Mouse (Mus musculus) lung, postnatal 0 days (tissue): Measurements from ENCODE around the gene Tprn. TPM values are rescaled to one million over a fixed set of nuclear protein-coding genes. Genes with fewer than 3 reads are reported as not detected.
"Not testable (repeated sequence)": the region's sequence is repeated elsewhere in the genome, so short reads cannot be mapped to it uniquely, and the experiment has no call there.

Source experiments
- ATAC-seq: fragments of 200-750 bp; cut with Nextera tagmentation; 2 replicates; pipeline ENCODE4 v1.8.0; 2017; ENCODE audit warnings: moderate library complexity
- DNase-seq: peaks from one replicate; pipeline ENCODE4 v3.0.0-alpha.2; 2016; ENCODE audit warnings: low spot score
- H3K27ac ChIP-seq: fragments of 300-500 bp; sonication (generic); 2 replicates; pipeline ENCODE4 v1.5.1; 2014; ENCODE audit warnings: antibody characterized with exemption, mild to moderate bottlenecking, low read length, mixed read lengths
- H3K27me3 ChIP-seq: fragments of 300-500 bp; sonication (generic); replicated peaks from 2 replicates; pipeline ENCODE4 v1.6.1; 2014; ENCODE audit warnings: low read length, mixed read lengths; ENCODE audit not compliant: insufficient read depth
- H3K36me3 ChIP-seq: fragments of 300-500 bp; sonication (generic); 2 replicates; pipeline ENCODE4 v1.6.1; 2014; ENCODE audit warnings: low read length, mixed read lengths; ENCODE audit not compliant: insufficient read depth
- H3K4me1 ChIP-seq: fragments of 300-500 bp; sonication (generic); 2 replicates; pipeline ENCODE4 v1.6.1; 2014; ENCODE audit warnings: antibody characterized with exemption, low read depth, low read length, mixed read lengths; ENCODE audit not compliant: insufficient read depth
- H3K4me2 ChIP-seq: fragments of 300-500 bp; sonication (generic); replicated peaks from 2 replicates; pipeline ENCODE4 v1.6.1; 2014; ENCODE audit warnings: low read depth, mild to moderate bottlenecking, low read length, moderate library complexity, mixed read lengths
- H3K4me3 ChIP-seq: fragments of 300-500 bp; sonication (generic); 2 replicates; pipeline ENCODE4 v1.5.1; 2014; ENCODE audit warnings: low read depth, low read length
- H3K9ac ChIP-seq: fragments of 300-500 bp; sonication (generic); replicated peaks from 2 replicates; pipeline ENCODE4 v1.6.1; 2014; ENCODE audit warnings: low read depth, mild to moderate bottlenecking
- H3K9me3 ChIP-seq: fragments of 300-500 bp; sonication (generic); 2 replicates; pipeline ENCODE4 v1.6.1; 2016; ENCODE audit warnings: low read length, mixed read lengths
- CTCF ChIP-seq: IDR thresholded peaks from 2 replicates; pipeline ENCODE4 v1.5.1; 2016; ENCODE audit warnings: antibody characterized with exemption, mild to moderate bottlenecking
- EP300 ChIP-seq: IDR thresholded peaks from 2 replicates; pipeline ENCODE4 v1.6.1; 2016; ENCODE audit warnings: antibody characterized with exemption, mild to moderate bottlenecking, control low read depth
- WGBS: fragments of 180-500 bp; shearing (Covaris S2); extraction: QIAGEN DNeasy Blood & Tissue Kit; methylation state at CpG from one replicate; pipeline ENCODE4 v1.1.7; 2014; 5-methylcytosine and 5-hydroxymethylcytosine counted together
- polyA plus RNA-seq: library from polyadenylated mRNA; unstranded; fragments of >200 nt; fragmentation: Nextera tagmentation; extraction: Ambion mirVana; gene quantifications from 2 replicates; pipeline ENCODE4 v1.2.1, GENCODE M21; 2015

The Tprn gene
- polyA plus RNA-seq, 1 experiment from 2014 or later: 7.4 TPM

- WGBS: 83% methylated on average over 4 of the region's 4 CpGs
- no peak overlapping the region for H3K4me3 ChIP-seq
- no peak overlapping the region for H3K4me2 ChIP-seq
- H3K9ac ChIP-seq: no peak overlapping the region
- ATAC-seq (no peak), DNase-seq (no peak)
- no peak overlapping the region for H3K27ac ChIP-seq
- no peaks in the 10 kb centered on the region for H3K9me3 ChIP-seq
- H3K36me3 ChIP-seq: peaks cover 15% of the 10 kb centered on the region; the same call in 1 of the 2 replicates
- TF ChIP-seq CTCF (no peak), EP300 (no peak)
- peaks cover 9% of the 10 kb centered on the region; the same call in 1 of the 2 replicates for H3K27me3 ChIP-seq
- H3K4me1 ChIP-seq: peaks cover 11% of the 10 kb centered on the region
Measured at GRCm38 (mm10) chr2:25244144-25244543, 18.3 kb upstream of the Tprn start.

GRCm38 (mm10) chr2:25246183-25247072, 16.0 kb upstream of the Tprn start, which contains the start of gene AL732309.1:
AL732309.1 (minus strand) TSS chr2:25246863.
- H3K4me2 ChIP-seq: no peak within 1 kb of the TSS
- peaks cover 7% of the 10 kb centered on the region; the same call in 1 of the 2 replicates for H3K4me1 ChIP-seq
- no peak for TF ChIP-seq EP300
- TF ChIP-seq CTCF: no peak
- peaks cover 24% of the 10 kb centered on the region for H3K36me3 ChIP-seq
- H3K9ac ChIP-seq: no peak within 1 kb of the TSS
- no peak within 1 kb of the TSS for H3K27ac ChIP-seq
- H3K27me3 ChIP-seq: peaks cover 7% of the 10 kb centered on the region; the same call in 1 of the 2 replicates
- ATAC-seq (peak; percentile 38; the same call in 1 of the 2 replicates), DNase-seq (peak; percentile 26)
- no peak within 1 kb of the TSS for H3K4me3 ChIP-seq
- 79% methylated on average over 10 of the region's 10 CpGs for WGBS
- no peaks in the 10 kb centered on the region for H3K9me3 ChIP-seq

GRCm38 (mm10) chr2:25252331-25252730, 10.1 kb upstream of the Tprn start:
- Histone ChIP-seq H3K4me2 (no peak overlapping the region), H3K27ac (no peak overlapping the region), H3K4me3 (no peak overlapping the region), H3K36me3 (peaks cover 22% of the 10 kb centered on the region), H3K4me1 (peaks cover 11% of the 10 kb centered on the region), H3K27me3 (no peaks in the 10 kb centered on the region), H3K9me3 (no peaks in the 10 kb centered on the region), H3K9ac (no peak overlapping the region)
- 72% methylated on average over 1 of the region's 1 CpGs for WGBS
- ATAC-seq (no peak), DNase-seq (no peak)
- TF ChIP-seq EP300 (no peak), CTCF (peak; percentile 58)

- no peaks in the 10 kb centered on the region for H3K9me3 ChIP-seq
- peak; percentile 95 for DNase-seq
- H3K9ac ChIP-seq: peak within 1 kb of the TSS; percentile 90
- ATAC-seq: peak; percentile 95
- H3K4me1 ChIP-seq: peaks cover 11% of the 10 kb centered on the region
- under 1% methylated on average over 39 of the region's 39 CpGs for WGBS
- H3K27me3 ChIP-seq: no peaks in the 10 kb centered on the region
- TF ChIP-seq EP300 (peak; percentile 62), CTCF (no peak)
- peak within 1 kb of the TSS; percentile 84 for H3K4me2 ChIP-seq
- H3K4me3 ChIP-seq: peak within 1 kb of the TSS; percentile 98
- H3K27ac ChIP-seq: peak within 1 kb of the TSS; percentile 84
- H3K36me3 ChIP-seq: peaks cover 4% of the 10 kb centered on the region
Measured at GRCm38 (mm10) chr2:25255284-25255779, 7.1 kb upstream of the Tprn start, which contains the start of gene Tmem203. Tmem203 (plus strand) TSS chr2:25255439.

GRCm38 (mm10) chr2:25256443-25257109, 5.8 kb upstream of the Tprn start:
- 46% methylated on average over 10 of the region's 12 CpGs for WGBS
- not testable (repeated sequence) for H3K27ac ChIP-seq, H3K27me3 ChIP-seq, H3K9ac ChIP-seq, ATAC-seq, H3K9me3 ChIP-seq, H3K36me3 ChIP-seq
- peak overlapping the region; percentile 98 for H3K4me3 ChIP-seq
- TF ChIP-seq CTCF: peak; percentile 61
- H3K4me2 ChIP-seq: peak overlapping the region; percentile 84
- peak; percentile 56 for DNase-seq
- peaks cover 11% of the 10 kb centered on the region for H3K4me1 ChIP-seq

- H3K9me3 ChIP-seq, DNase-seq, H3K4me3 ChIP-seq, H3K36me3 ChIP-seq, H3K27me3 ChIP-seq, H3K27ac ChIP-seq, H3K9ac ChIP-seq, ATAC-seq, H3K4me2 ChIP-seq: not testable (repeated sequence)
- 81% methylated on average over 5 of the region's 5 CpGs for WGBS
- peaks cover 11% of the 10 kb centered on the region for H3K4me1 ChIP-seq
Measured at GRCm38 (mm10) chr2:25257250-25257649, 5.2 kb upstream of the Tprn start.
